Mouse (Mus musculus): ENCODE measurements around the gene Tnip1. TPM values are rescaled to one million over a fixed set of nuclear protein-coding genes. Genes with fewer than 3 reads are reported as not detected.
A peak's percentile ranks its signal among the peaks of the same experiment; 100 is the strongest.

Gene Tnip1
- polyA plus RNA-seq, 1 experiment from 2014 or later: 24.7 TPM

DNA sequence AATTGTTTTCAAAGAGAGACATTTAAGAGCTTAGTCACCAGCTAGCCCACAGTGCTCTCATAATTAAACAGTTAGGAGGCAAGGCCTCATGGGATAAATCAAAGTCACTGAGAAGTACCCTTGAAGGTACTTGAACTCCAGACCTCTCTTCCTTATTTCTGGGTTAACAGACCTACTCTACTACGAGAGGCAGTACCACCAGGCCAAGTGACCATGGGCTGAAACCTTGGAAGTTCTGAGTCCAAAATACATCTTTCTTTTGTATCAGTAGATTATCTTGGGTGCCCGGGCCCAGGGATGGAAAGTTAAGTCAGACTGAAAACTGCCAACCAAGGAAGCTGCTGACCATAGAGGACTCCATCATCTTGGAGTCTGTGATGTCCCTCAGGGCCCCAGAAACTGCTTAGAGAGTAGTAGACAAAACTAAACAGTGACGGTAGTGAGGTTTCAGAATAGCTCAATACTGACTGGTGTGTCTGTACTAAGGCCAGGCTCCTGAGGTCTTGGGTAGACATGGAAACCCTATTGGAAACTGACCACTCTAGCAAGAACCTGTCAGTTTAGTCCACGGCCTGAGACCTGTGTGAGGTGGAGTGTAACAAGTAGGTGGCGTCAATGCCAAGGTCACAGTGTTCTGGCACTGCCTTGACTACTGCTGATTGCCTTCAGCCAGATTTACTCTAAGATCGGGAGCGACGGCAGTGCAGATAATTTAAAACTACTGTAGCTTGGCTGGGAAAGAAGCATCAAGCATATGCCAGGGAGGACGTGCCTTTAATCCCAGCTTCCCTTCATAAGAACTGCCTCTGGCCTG, 50.0 kb downstream of the Tnip1 start:
- no peak for ATAC-seq (replicated peaks; ENCODE audit: extremely low read depth, insufficient read depth, low FRiP score)
- Histone ChIP-seq H3K4me3 (ENCODE audit: low read length) (no peak overlapping the region), H3K9me3 (replicated peaks; ENCODE audit: control insufficient read depth, low read length) (no peaks in the 10 kb centered on the region), H3K4me1 (ENCODE audit: control insufficient read depth, insufficient read depth, low read length) (no peaks in the 10 kb centered on the region), H3K9ac (ENCODE audit: low read length) (no peak overlapping the region), H3K27me3 (ENCODE audit: control insufficient read depth, insufficient read depth, low read length) (no peaks in the 10 kb centered on the region), H3K36me3 (ENCODE audit: control insufficient read depth, insufficient read depth) (peaks cover 61% of the 10 kb centered on the region), H3K27ac (ENCODE audit: low read length) (no peak overlapping the region), H3K4me2 (ENCODE audit: low read depth, low read length) (no peak overlapping the region)
- WGBS: 72% methylated on average over 9 of the region's 9 CpGs

DNA sequence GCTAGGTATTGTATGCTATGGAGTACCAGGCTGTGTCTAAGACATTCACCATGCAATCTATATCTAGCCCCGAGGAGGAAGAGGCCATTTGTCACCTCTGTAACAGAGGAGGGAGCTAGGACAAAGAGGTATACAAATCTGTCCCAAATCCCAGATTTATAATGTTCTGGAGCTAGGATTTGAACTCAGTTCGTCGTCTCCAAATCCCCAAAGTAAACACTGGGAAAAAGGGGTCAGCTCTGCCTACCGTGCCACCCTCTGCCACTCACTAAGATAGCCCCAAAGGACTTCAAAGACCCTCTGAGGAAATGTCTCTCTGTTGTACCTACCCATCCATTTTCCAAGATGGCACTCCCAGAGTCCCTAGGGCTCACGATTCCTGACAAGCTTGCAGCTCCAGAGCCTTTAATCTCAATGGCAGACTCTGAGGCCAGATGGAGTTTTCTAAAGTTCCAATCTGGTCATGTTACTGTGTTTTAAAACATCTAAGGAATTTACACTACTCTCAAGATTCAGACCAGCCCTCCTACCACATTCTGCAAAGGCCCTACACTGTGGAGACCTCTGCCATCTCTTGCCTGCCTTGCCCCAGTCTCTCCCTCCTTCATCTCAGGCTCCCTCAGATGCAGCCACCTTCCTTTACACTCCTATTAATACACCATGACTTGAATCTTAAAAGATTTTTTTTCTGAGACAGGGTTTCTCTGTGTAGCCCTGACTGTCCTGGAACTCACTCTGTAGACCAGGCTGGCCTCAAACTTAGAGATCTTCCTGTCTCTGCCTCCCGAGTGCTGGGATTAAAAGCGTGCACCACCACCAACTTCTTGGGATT, 50.8 kb downstream of the Tnip1 start:
- WGBS: 92% methylated on average over 7 of the region's 7 CpGs
- Histone ChIP-seq H3K4me3 (ENCODE audit: low read length) (no peak overlapping the region), H3K27ac (ENCODE audit: low read length) (no peak overlapping the region), H3K27me3 (ENCODE audit: control insufficient read depth, insufficient read depth, low read length) (no peaks in the 10 kb centered on the region), H3K9me3 (replicated peaks; ENCODE audit: control insufficient read depth, low read length) (no peaks in the 10 kb centered on the region), H3K4me1 (ENCODE audit: control insufficient read depth, insufficient read depth, low read length) (no peaks in the 10 kb centered on the region), H3K4me2 (ENCODE audit: low read depth, low read length) (no peak overlapping the region), H3K36me3 (ENCODE audit: control insufficient read depth, insufficient read depth) (peaks cover 53% of the 10 kb centered on the region), H3K9ac (ENCODE audit: low read length) (no peak overlapping the region)
- no peak for ATAC-seq (replicated peaks; ENCODE audit: extremely low read depth, insufficient read depth, low FRiP score)

- Histone ChIP-seq H3K4me3 (ENCODE audit: low read length) (no peak overlapping the region), H3K27ac (ENCODE audit: low read length) (no peak overlapping the region), H3K9ac (ENCODE audit: low read length) (no peak overlapping the region), H3K36me3 (ENCODE audit: control insufficient read depth, insufficient read depth) (peaks cover 46% of the 10 kb centered on the region), H3K4me2 (ENCODE audit: low read depth, low read length) (no peak overlapping the region), H3K4me1 (ENCODE audit: control insufficient read depth, insufficient read depth, low read length) (peaks cover 2% of the 10 kb centered on the region), H3K9me3 (replicated peaks; ENCODE audit: control insufficient read depth, low read length) (no peaks in the 10 kb centered on the region), H3K27me3 (ENCODE audit: control insufficient read depth, insufficient read depth, low read length) (no peaks in the 10 kb centered on the region)
- no peak for ATAC-seq (replicated peaks; ENCODE audit: extremely low read depth, insufficient read depth, low FRiP score)
- 93% methylated on average over 3 of the region's 3 CpGs for WGBS
These were observed 51.5 kb downstream of the Tnip1 start for GRCm38 (mm10) chr11:54911201-54911600.

DNA sequence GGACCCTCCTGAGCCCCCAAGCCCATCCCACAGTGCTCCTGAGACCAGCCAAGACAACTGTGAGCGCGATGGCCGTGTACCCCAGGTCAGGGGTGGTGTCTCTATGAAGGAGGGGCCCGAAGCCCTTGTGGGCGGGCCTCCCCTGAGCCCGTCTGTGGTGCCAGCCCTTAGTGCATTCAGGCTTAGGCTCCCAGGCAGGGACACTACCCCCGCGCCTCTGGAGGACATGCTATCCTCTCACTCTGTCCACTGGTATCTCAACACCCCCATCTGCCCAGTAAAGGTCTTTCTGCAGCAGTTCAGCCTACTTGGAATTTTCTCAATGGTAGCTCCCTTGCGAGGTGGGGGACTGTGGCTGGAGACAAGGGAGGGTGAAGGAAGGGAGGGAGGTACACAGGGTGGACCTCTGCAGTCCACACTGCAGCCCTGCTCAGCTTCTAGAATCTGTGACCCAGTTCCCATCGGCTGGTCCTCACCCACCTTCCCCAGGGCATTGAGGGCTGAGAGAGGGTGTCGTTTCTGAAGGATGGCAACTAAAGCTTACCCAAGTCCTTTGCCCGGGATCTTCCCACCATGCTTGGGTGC, 52.5 kb downstream of the Tnip1 start:
- Histone ChIP-seq H3K36me3 (ENCODE audit: control insufficient read depth, insufficient read depth) (peaks cover 39% of the 10 kb centered on the region), H3K9ac (ENCODE audit: low read length) (no peak overlapping the region), H3K4me3 (ENCODE audit: low read length) (no peak overlapping the region), H3K27me3 (ENCODE audit: control insufficient read depth, insufficient read depth, low read length) (no peaks in the 10 kb centered on the region), H3K4me2 (ENCODE audit: low read depth, low read length) (no peak overlapping the region), H3K4me1 (ENCODE audit: control insufficient read depth, insufficient read depth, low read length) (peaks cover 5% of the 10 kb centered on the region), H3K27ac (ENCODE audit: low read length) (no peak overlapping the region), H3K9me3 (replicated peaks; ENCODE audit: control insufficient read depth, low read length) (no peaks in the 10 kb centered on the region)
- no peak for ATAC-seq (replicated peaks; ENCODE audit: extremely low read depth, insufficient read depth, low FRiP score)
- 84% methylated on average over 12 of the region's 12 CpGs for WGBS

GRCm38 (mm10) chr11:54909273-54909672, 53.4 kb downstream of the Tnip1 start:
- H3K9ac ChIP-seq (ENCODE audit: low read length): no peak overlapping the region

GRCm38 (mm10) chr11:54907259-54907658, 55.5 kb downstream of the Tnip1 start:
- no peak for ATAC-seq (replicated peaks; ENCODE audit: extremely low read depth, insufficient read depth, low FRiP score)
- Histone ChIP-seq H3K4me1 (ENCODE audit: control insufficient read depth, insufficient read depth, low read length) (peaks cover 18% of the 10 kb centered on the region), H3K9me3 (replicated peaks; ENCODE audit: control insufficient read depth, low read length) (no peaks in the 10 kb centered on the region), H3K27ac (ENCODE audit: low read length) (no peak overlapping the region), H3K4me2 (ENCODE audit: low read depth, low read length) (no peak overlapping the region), H3K36me3 (ENCODE audit: control insufficient read depth, insufficient read depth) (peaks cover 19% of the 10 kb centered on the region), H3K4me3 (ENCODE audit: low read length) (no peak overlapping the region), H3K9ac (ENCODE audit: low read length) (no peak overlapping the region), H3K27me3 (ENCODE audit: control insufficient read depth, insufficient read depth, low read length) (no peaks in the 10 kb centered on the region)
- 84% methylated on average over 5 of the region's 5 CpGs for WGBS

More at GRCm38 (mm10) chr11:54909273-54909672, 53.4 kb downstream of the Tnip1 start:
- no peak overlapping the region for H3K27ac ChIP-seq (ENCODE audit: low read length)
- H3K4me1 ChIP-seq (ENCODE audit: control insufficient read depth, insufficient read depth, low read length): peaks cover 7% of the 10 kb centered on the region
- ATAC-seq (replicated peaks; ENCODE audit: extremely low read depth, insufficient read depth, low FRiP score): no peak
- 86% methylated on average over 11 of the region's 11 CpGs for WGBS
- H3K36me3 ChIP-seq (ENCODE audit: control insufficient read depth, insufficient read depth): peaks cover 31% of the 10 kb centered on the region
- no peaks in the 10 kb centered on the region for H3K9me3 ChIP-seq (replicated peaks; ENCODE audit: control insufficient read depth, low read length)
- H3K4me2 ChIP-seq (ENCODE audit: low read depth, low read length): no peak overlapping the region
- no peaks in the 10 kb centered on the region for H3K27me3 ChIP-seq (ENCODE audit: control insufficient read depth, insufficient read depth, low read length)
- no peak overlapping the region for H3K4me3 ChIP-seq (ENCODE audit: low read length)

DNA sequence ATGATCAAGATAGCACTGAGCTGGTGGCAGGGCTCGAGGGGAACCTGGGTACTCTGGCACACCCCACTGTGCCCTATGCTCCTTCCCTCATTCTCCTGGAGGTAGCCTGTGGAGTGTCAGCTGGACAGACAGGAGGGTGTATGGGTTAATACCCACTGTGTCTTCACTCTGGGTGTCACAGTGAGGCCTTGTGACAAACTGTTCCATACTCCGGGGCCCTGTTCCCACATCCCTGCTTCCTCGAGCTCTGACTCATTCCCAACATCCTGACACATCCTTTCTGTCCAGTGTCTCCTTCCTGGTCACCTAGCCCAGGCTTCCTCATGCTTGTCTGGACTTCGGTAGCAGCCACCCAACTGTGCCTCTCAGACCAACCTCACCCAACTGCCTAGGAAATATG, 56.3 kb downstream of the Tnip1 start:
- ATAC-seq (replicated peaks; ENCODE audit: extremely low read depth, insufficient read depth, low FRiP score): no peak
- no peaks in the 10 kb centered on the region for H3K9me3 ChIP-seq (replicated peaks; ENCODE audit: control insufficient read depth, low read length)
- H3K4me3 ChIP-seq (ENCODE audit: low read length): no peak overlapping the region
- peaks cover 17% of the 10 kb centered on the region for H3K36me3 ChIP-seq (ENCODE audit: control insufficient read depth, insufficient read depth)
- no peaks in the 10 kb centered on the region for H3K27me3 ChIP-seq (ENCODE audit: control insufficient read depth, insufficient read depth, low read length)
- peaks cover 19% of the 10 kb centered on the region for H3K4me1 ChIP-seq (ENCODE audit: control insufficient read depth, insufficient read depth, low read length)
- H3K4me2 ChIP-seq (ENCODE audit: low read depth, low read length): no peak overlapping the region
- peak overlapping the region; percentile 34 for H3K27ac ChIP-seq (ENCODE audit: low read length)
- WGBS: 49% methylated on average over 4 of the region's 4 CpGs
- peak overlapping the region; percentile 39; the same call in 1 of the 2 replicates for H3K9ac ChIP-seq (ENCODE audit: low read length)

DNA sequence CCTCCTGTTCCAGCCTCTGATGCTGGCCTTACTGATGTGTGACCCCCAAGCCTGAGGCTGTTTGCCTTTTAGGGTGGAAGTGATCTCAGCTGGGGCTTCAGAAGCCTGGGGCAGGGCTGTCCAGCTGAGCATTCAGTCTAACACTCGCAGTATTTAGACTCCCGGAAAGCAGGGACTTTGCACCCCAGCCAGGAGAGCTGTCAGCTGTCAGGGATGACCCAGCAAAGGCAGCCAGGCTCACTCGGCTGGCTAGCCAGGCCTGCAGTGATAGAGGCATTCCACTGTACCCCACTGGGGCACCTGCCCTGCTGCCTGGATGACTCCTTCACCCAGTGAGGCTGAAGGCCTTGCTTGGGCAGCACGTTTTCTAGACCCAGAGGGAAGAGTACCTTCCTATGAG, 56.8 kb downstream of the Tnip1 start:
- H3K9me3 ChIP-seq (replicated peaks; ENCODE audit: control insufficient read depth, low read length): no peaks in the 10 kb centered on the region
- H3K9ac ChIP-seq (ENCODE audit: low read length): peak overlapping the region; percentile 39; the same call in 1 of the 2 replicates
- peak overlapping the region; percentile 34 for H3K27ac ChIP-seq (ENCODE audit: low read length)
- H3K4me1 ChIP-seq (ENCODE audit: control insufficient read depth, insufficient read depth, low read length): peaks cover 19% of the 10 kb centered on the region
- H3K36me3 ChIP-seq (ENCODE audit: control insufficient read depth, insufficient read depth): peaks cover 13% of the 10 kb centered on the region; the same call in 1 of the 2 replicates
- no peak for ATAC-seq (replicated peaks; ENCODE audit: extremely low read depth, insufficient read depth, low FRiP score)
- 30% methylated on average over 4 of the region's 4 CpGs for WGBS
- H3K4me2 ChIP-seq (ENCODE audit: low read depth, low read length): no peak overlapping the region
- H3K27me3 ChIP-seq (ENCODE audit: control insufficient read depth, insufficient read depth, low read length): no peaks in the 10 kb centered on the region
- no peak overlapping the region for H3K4me3 ChIP-seq (ENCODE audit: low read length)

All from heart, embryonic 16.5 days (tissue).